Mouse (Mus musculus) lung, adult 2 months (tissue): ENCODE measurements at regions not wholly inside any gene's neighbourhood (a gene's known extent, or its start where the extent isn't known, plus 50 kb on each side); places are given as distances from the start of the nearest gene placed in this dataset.

ENCODE experiments used
- CTCF ChIP-seq: fragments of 200-500 bp; IDR thresholded peaks from 2 replicates; pipeline ENCODE4 v1.5.1; 2011; ENCODE audit warnings: mild to moderate bottlenecking, low read length, control low read depth; ENCODE audit not compliant: insufficient read depth
- POLR2A ChIP-seq: fragments of 200-500 bp; IDR thresholded peaks from 2 replicates; pipeline ENCODE4 v1.6.1; 2011; ENCODE audit warnings: low read depth, mild to moderate bottlenecking, control low read depth, low read length, borderline replicate concordance; ENCODE audit errors: extremely low read depth

DNA sequence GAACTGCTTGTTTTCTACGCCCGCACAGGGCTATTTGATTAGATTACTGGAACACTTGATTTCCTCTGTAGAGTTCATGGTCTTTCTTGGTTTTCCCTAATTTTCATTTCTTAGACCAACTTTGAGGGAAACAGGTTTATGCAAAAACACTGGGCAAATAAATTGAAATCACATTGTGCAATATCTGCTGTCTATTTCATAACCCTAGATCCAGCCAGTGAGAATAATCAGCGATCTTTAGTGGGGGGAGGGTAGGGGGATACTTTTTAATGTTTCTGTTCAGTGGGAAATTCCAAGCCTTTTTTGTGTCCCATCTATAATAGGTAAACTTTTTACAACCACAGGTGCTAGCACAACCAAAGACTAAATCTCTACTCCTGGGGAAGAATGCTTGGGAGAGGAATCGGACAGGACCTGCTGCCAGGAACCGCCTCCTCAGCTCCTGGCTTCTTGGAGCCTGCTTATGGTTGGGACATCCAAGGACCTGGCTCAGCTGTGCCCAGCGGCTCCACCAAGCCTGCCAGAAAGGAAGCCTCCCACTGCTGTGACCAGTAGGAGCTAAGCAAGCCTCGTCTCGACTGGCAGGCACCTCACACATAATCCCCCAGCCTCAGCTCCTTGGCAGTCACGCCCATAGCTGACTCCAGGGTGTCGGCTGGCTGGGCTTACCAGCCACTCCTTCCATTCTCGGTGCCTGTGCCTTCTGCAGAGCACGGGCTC is 80.8 kb upstream of the Irs2 start:
- TF ChIP-seq POLR2A = no peak
- no peak for TF ChIP-seq CTCF
